Mouse (Mus musculus): Measurements from ENCODE around the gene Myo5c.

GRCm38 (mm10) chr9:75313832-75314516 lies 82.2 kb downstream of the Myo5c start:
- TF ChIP-seq CTCF (IDR thresholded peaks at IDR 0.05; ENCODE audit: insufficient read depth, low read depth, low read length), result peak; percentile 7; the same call in 1 of the 2 replicates
- TF ChIP-seq POLR2A (IDR thresholded peaks at IDR 0.05; ENCODE audit: insufficient read depth, low read depth, low read length), result peak; percentile 70; the same call in 1 of the 2 replicates

Measured in olfactory bulb, adult 2 months (tissue).